Mouse (Mus musculus) heart, embryonic 12.5 days (tissue): Measurements from ENCODE around the gene Ptgdr2. TPM values are rescaled to one million over a fixed set of nuclear protein-coding genes. Genes with fewer than 3 reads are reported as not detected.

Experiments
- ATAC-seq: fragments of 200-750 bp; cut with Nextera tagmentation; 2 replicates; pipeline ENCODE4 v1.8.0; 2017; ENCODE audit warnings: moderate TSS enrichment, moderate library complexity; ENCODE audit not compliant: insufficient number of reproducible peaks, low FRiP score
- H3K27ac ChIP-seq: fragments of 300-500 bp; sonication (generic); 2 replicates; pipeline ENCODE4 v1.5.1; 2016; ENCODE audit warnings: mild to moderate bottlenecking, moderate library complexity; ENCODE audit not compliant: poor library complexity, severe bottlenecking
- H3K27me3 ChIP-seq: fragments of 300-500 bp; sonication (generic); replicated peaks from 2 replicates; pipeline ENCODE4 v1.6.1; 2016; ENCODE audit warnings: mild to moderate bottlenecking, moderate library complexity
- H3K36me3 ChIP-seq: fragments of 300-500 bp; sonication (generic); 2 replicates; pipeline ENCODE4 v1.6.1; 2016; ENCODE audit warnings: mild to moderate bottlenecking, moderate library complexity
- H3K4me1 ChIP-seq: fragments of 300-500 bp; sonication (generic); replicated peaks from 2 replicates; pipeline ENCODE4 v1.6.1; 2016; ENCODE audit warnings: mild to moderate bottlenecking
- H3K4me2 ChIP-seq: fragments of 300-500 bp; sonication (generic); 2 replicates; pipeline ENCODE4 v1.6.1; 2016; ENCODE audit warnings: mild to moderate bottlenecking, moderate library complexity
- H3K4me3 ChIP-seq: fragments of 300-500 bp; sonication (generic); 2 replicates; pipeline ENCODE4 v1.5.1; 2016; ENCODE audit warnings: mild to moderate bottlenecking
- H3K9ac ChIP-seq: fragments of 300-500 bp; sonication (generic); 2 replicates; pipeline ENCODE4 v1.6.1; 2016; ENCODE audit warnings: mild to moderate bottlenecking, moderate library complexity
- H3K9me3 ChIP-seq: fragments of 300-500 bp; sonication (generic); replicated peaks from 2 replicates; pipeline ENCODE4 v1.6.1; 2016; ENCODE audit warnings: mild to moderate bottlenecking, moderate library complexity
- WGBS: fragments of 180-500 bp; shearing (Covaris S2); methylation state at CpG from one replicate; pipeline ENCODE4 v1.1.7; 2016; 5-methylcytosine and 5-hydroxymethylcytosine counted together
- polyA plus RNA-seq: library from polyadenylated mRNA; unstranded; fragments of >200 nt; fragmentation: Nextera tagmentation; extraction: Ambion mirVana; gene quantifications from 2 replicates; pipeline ENCODE4 v1.2.1, GENCODE M21; 2016

Gene Ptgdr2
- polyA plus RNA-seq, 1 experiment from 2014 or later: not detected

DNA sequence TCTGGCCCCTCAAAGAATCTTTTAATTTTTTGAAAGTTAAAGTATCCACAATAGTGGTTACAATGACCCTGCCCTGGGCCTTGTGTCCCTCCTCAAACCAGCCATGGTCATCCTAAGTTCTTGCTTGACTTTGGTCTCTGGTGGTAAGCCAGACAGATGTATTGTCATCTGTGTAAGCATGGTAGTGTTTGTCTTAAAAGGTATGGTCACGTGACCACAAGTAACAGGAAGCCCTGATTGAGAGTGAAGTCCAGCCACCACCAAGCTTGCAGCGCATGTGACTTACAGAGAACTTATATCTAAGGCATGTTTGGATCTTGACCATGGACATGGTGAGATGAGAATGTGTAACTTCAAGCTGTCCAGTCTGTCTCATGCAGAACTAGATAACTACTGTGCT lies 38.2 kb downstream of the Ptgdr2 start:
- peaks cover 19% of the 10 kb centered on the region for H3K4me1 ChIP-seq
- no peak overlapping the region for H3K9ac ChIP-seq
- no peak overlapping the region for H3K4me2 ChIP-seq
- no peaks in the 10 kb centered on the region; the same call in 1 of the 2 replicates for H3K27me3 ChIP-seq
- no peak for ATAC-seq
- H3K4me3 ChIP-seq: no peak overlapping the region
- H3K9me3 ChIP-seq: peaks cover 7% of the 10 kb centered on the region
- no peaks in the 10 kb centered on the region for H3K36me3 ChIP-seq
- 77% methylated on average over 2 of the region's 2 CpGs for WGBS
- H3K27ac ChIP-seq: no peak overlapping the region

DNA sequence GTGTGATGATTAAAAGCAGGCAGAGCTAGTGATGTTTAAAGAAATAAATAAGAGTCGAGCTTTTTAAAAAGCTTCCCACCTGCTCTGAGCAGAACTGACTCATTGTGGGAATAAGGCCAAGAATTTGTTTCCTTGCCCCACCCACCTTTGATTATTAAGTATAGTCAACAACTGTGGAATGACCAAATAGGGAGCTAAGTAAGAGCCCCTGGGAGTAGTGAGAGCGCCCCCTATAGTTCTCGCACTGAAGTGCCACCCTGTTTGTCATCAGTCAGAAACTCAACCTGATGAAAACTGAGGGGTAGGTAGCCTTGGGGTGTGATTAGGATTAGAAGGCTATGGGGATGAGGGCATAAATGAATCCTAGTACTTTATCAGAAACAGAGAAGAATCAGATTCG lies 39.4 kb downstream of the Ptgdr2 start:
- no peak overlapping the region for H3K4me3 ChIP-seq
- no peaks in the 10 kb centered on the region; the same call in 1 of the 2 replicates for H3K27me3 ChIP-seq
- H3K36me3 ChIP-seq: no peaks in the 10 kb centered on the region
- no peak for ATAC-seq
- no peak overlapping the region for H3K27ac ChIP-seq
- peaks cover 19% of the 10 kb centered on the region for H3K4me1 ChIP-seq
- WGBS: 46% methylated on average over 4 of the region's 4 CpGs
- H3K4me2 ChIP-seq: no peak overlapping the region
- peaks cover 4% of the 10 kb centered on the region; the same call in 1 of the 2 replicates for H3K9me3 ChIP-seq
- H3K9ac ChIP-seq: no peak overlapping the region

DNA sequence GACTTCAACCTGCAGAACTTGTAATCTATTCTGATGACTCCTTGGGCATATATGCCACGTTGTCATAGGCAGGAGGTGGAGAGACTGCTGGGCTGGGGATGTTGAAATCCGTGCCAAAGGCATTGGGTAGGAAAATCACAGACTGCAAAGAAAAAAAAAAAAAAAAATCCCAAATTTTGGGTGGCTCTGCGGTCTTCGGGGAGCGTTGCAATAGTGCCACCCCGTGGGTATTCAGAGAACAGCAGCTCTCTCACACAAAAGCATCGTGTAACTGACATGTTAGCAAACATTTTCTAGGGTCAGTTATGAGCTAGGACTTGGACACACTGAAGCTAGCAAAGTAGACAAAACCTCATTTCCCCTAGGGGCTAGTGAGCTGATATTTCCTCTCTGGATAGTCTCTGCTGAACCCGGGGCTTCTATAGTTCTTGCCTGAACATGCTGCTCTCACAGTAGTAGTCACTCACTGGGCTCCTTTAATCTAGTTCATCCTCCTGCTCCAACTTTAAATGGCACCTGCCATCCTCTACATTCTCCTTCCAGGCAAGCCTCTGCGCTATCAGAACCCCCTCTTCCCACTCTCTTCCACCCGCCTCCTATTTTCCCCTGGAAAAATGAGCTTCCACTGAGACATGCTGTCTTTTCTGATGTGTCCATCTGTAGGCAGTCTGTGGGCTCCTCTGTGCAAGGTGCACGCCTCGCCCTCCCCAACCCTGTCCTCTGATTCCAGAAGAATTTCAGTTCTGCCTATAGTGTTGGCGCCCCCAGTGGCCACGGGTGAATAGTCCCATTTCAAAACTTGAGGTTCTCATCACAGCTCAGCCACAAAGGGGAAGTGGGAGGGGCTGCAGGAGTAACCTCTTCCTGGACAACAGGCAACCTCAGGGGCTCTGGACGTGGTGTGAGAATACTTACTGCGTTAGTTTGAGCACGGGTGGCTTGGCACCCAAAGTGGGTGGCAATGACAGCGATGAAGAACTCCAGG lies 42.5 kb downstream of the Ptgdr2 start:
- peak; percentile 15; the same call in 1 of the 2 replicates for ATAC-seq
- Histone ChIP-seq H3K27me3 (no peaks in the 10 kb centered on the region; the same call in 1 of the 2 replicates), H3K4me1 (peaks cover 16% of the 10 kb centered on the region), H3K9me3 (no peaks in the 10 kb centered on the region), H3K4me2 (peak overlapping the region; percentile 46), H3K36me3 (no peaks in the 10 kb centered on the region), H3K4me3 (no peak overlapping the region), H3K9ac (no peak overlapping the region), H3K27ac (no peak overlapping the region)
- WGBS: 12% methylated on average over 18 of the region's 18 CpGs

DNA sequence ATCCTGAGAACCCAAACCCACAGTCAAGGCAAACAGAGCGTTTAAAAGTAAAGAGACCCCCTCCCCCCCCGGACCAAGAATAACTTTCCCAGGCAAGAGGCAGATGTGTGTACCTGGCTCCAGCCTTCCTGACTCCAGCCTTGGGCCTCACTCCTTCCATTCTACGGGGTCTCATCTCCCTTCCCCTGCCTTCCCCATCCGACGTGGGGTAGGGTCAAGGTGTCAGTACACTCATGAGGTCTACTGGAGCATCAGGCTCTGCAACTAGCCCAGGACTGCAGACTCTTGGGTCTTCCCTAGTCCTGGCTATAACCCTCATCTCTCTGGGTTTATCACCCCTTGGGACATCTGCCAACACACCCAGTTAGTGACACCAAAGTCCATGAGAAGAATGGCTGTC lies 43.2 kb downstream of the Ptgdr2 start:
- WGBS: 84% methylated on average over 5 of the region's 5 CpGs
- no peak for ATAC-seq

DNA sequence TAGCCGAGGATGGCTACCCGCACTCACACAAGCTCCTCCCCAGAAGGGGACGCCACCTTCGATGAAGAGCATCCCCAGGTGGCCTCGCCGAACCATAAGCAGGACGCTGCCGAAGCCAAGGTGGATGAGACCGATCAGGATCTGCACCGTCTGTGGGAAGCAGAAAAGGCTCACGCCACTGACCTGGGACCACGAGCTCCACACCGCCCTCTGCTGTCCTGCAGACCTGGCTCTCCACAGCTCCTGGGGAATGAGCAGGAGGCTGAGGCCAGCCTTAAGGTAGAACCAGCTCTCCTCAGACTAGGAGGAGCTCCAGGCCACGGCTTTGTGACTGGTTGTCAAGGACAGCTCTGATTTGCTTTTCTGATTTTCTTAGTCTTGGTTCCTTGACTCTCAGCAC lies 46.2 kb downstream of the Ptgdr2 start:
- no peaks in the 10 kb centered on the region; the same call in 1 of the 2 replicates for H3K27me3 ChIP-seq
- no peaks in the 10 kb centered on the region for H3K36me3 ChIP-seq
- WGBS: 23% methylated on average over 14 of the region's 14 CpGs
- H3K27ac ChIP-seq: no peak overlapping the region
- no peaks in the 10 kb centered on the region for H3K9me3 ChIP-seq
- no peak overlapping the region for H3K9ac ChIP-seq
- no peak for ATAC-seq
- peaks cover 13% of the 10 kb centered on the region; the same call in 1 of the 2 replicates for H3K4me1 ChIP-seq
- H3K4me2 ChIP-seq: peak overlapping the region; percentile 57
- H3K4me3 ChIP-seq: no peak overlapping the region

More for the DNA sequence above, 43.2 kb downstream of the Ptgdr2 start:
- Histone ChIP-seq H3K9me3 (no peaks in the 10 kb centered on the region), H3K27me3 (no peaks in the 10 kb centered on the region; the same call in 1 of the 2 replicates), H3K4me2 (no peak overlapping the region), H3K4me3 (no peak overlapping the region), H3K27ac (no peak overlapping the region), H3K9ac (no peak overlapping the region), H3K4me1 (peaks cover 13% of the 10 kb centered on the region; the same call in 1 of the 2 replicates), H3K36me3 (no peaks in the 10 kb centered on the region)

DNA sequence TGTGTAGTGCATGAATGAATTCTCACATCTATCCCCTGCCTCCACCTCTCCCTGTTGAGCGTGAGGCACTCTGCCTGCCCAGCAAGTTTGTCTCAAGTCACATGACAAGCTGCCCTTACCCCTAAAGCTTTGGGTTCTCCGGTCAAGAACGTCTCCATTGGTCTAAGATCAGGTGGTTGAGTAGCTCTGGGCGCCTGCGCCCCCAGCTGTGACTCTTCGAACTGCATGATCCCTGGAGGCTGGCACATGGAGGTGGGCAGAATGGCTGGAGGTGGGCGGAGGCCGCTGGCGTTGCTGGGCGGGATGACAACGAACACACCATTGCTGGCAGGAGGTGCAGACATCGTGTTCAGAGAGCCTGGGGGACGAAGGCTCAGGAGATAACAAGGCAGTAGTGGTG lies 47.6 kb downstream of the Ptgdr2 start:
- H3K4me1 ChIP-seq: peaks cover 12% of the 10 kb centered on the region; the same call in 1 of the 2 replicates
- no peaks in the 10 kb centered on the region; the same call in 1 of the 2 replicates for H3K27me3 ChIP-seq
- ATAC-seq: no peak
- no peak overlapping the region for H3K9ac ChIP-seq
- WGBS: 68% methylated on average over 13 of the region's 13 CpGs
- no peak overlapping the region for H3K27ac ChIP-seq
- no peak overlapping the region for H3K4me3 ChIP-seq
- no peaks in the 10 kb centered on the region for H3K36me3 ChIP-seq
- no peak overlapping the region for H3K4me2 ChIP-seq
- no peaks in the 10 kb centered on the region for H3K9me3 ChIP-seq

DNA sequence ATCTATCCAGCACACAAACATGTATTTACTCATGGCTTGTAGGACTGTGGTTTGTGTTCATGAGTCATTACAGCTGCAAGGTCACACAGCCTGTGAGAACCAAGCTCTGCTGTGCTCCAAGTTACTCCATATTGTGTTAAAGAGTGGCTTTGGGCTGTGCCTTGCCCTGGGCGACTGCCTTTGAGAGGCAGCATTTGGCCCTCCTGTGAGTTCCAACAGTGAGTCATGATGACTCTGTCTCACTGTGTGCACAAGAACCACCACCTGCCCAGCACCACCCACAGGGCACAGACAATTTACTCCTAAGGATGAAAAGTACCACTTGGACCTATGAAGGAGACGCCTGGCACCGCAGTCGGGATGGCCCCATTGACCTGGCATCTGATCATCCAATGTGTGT lies 48.9 kb downstream of the Ptgdr2 start:
- Histone ChIP-seq H3K27me3 (no peaks in the 10 kb centered on the region; the same call in 1 of the 2 replicates), H3K27ac (no peak overlapping the region), H3K4me2 (no peak overlapping the region), H3K36me3 (no peaks in the 10 kb centered on the region), H3K9ac (no peak overlapping the region), H3K4me1 (peaks cover 11% of the 10 kb centered on the region), H3K9me3 (no peaks in the 10 kb centered on the region), H3K4me3 (no peak overlapping the region)
- 77% methylated on average over 4 of the region's 4 CpGs for WGBS
- no peak for ATAC-seq

DNA sequence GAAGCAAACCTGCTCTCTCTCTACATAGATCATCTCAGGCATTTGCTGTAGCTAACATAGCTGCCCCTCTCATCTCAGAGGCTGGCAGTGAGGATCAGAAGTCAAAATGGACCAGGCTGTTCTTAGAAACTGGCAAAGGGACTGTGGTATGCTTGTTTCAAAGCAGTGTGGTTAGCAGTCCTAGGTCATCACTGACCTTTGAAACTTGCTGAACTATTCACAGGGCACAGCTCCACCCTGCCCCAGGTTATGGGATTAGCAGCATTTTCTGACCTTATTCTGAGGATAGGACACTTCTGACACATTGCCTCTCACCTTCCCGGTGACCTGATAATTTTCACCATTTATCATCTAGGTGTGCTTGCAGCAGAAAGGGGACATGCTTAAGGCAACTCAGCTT lies 51.6 kb downstream of the Ptgdr2 start:
- ATAC-seq: no peak
- Histone ChIP-seq H3K9ac (no peak overlapping the region), H3K4me3 (no peak overlapping the region), H3K4me1 (peaks cover 8% of the 10 kb centered on the region), H3K27me3 (peaks cover 3% of the 10 kb centered on the region; the same call in 1 of the 2 replicates), H3K4me2 (no peak overlapping the region), H3K36me3 (no peaks in the 10 kb centered on the region), H3K27ac (no peak overlapping the region), H3K9me3 (no peaks in the 10 kb centered on the region)
- 78% methylated on average over 1 of the region's 1 CpGs for WGBS

DNA sequence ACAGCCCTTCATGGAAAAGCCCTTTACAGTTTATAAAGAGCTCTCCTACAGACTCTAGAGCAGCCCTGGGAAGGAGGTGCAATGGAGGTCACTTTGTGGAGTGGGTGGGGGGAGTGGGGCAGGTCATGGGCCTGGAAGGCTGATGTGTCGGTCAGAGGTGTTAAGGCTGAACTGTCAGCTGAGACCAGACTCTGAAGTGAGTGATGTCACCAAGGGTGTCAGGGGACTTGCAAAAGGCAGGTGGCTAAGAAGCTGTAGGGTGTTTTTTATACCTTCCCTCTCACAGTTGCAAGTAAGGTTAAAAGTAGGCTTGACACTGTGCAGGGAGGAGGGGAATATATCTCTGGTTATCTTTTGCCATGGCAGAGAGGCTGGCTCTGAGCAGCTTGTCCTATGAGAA lies 53.8 kb downstream of the Ptgdr2 start:
- no peak overlapping the region for H3K4me2 ChIP-seq
- no peak overlapping the region for H3K9ac ChIP-seq
- H3K4me3 ChIP-seq: no peak overlapping the region
- ATAC-seq: 0 out of 2 replicates have a peak, but pooled peaks have one; percentile 22
- no peaks in the 10 kb centered on the region for H3K9me3 ChIP-seq
- peaks cover 7% of the 10 kb centered on the region for H3K4me1 ChIP-seq
- H3K36me3 ChIP-seq: no peaks in the 10 kb centered on the region
- H3K27ac ChIP-seq: no peak overlapping the region
- H3K27me3 ChIP-seq: peaks cover 3% of the 10 kb centered on the region; the same call in 1 of the 2 replicates
- 19% methylated on average over 1 of the region's 1 CpGs for WGBS

DNA sequence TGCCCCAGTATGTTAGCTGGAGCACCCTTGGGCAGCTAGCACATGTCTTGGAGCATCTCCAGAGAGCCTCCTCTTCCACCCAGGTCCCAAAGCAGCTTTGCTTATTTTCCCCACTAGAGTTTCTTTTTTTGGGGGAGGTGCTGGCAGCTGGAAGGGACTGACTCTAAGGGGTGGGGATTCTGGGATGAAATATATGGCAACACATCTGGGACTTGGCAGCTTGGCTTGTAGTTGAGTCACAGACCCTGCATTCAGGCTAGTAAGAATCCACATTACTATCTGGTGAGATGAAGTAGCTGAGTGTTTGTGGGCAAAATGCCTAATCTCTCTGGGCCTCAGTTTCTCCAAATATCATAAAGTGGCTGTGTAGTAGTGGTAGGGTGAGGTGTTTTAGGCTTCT lies 55.0 kb downstream of the Ptgdr2 start:
- Histone ChIP-seq H3K27ac (no peak overlapping the region), H3K9ac (no peak overlapping the region), H3K4me3 (no peak overlapping the region), H3K36me3 (no peaks in the 10 kb centered on the region), H3K9me3 (no peaks in the 10 kb centered on the region), H3K27me3 (peaks cover 3% of the 10 kb centered on the region; the same call in 1 of the 2 replicates), H3K4me2 (no peak overlapping the region), H3K4me1 (peaks cover 7% of the 10 kb centered on the region)
- no peak for ATAC-seq
